Mouse (Mus musculus): ENCODE data around the gene Dguok.

DNA sequence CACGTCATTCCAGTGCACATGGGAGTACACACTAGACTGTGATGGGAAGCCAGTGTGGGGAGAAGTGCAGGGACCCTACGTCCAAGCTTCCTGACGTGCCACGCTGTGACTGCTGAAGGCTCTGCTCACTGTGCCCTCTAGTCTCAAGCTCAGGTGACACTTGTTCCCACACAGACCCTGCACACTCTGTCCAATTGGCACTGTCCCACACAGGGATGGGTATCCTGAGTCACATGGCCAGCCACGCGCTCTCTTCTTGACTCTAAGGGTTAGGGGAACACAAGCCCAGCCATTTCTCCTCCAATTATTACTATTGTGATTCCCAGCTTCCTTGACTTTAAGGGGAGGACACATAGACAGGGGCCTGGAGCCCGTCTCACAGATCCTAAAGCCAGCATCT is 23.0 kb downstream of the Dguok start:
- TF ChIP-seq CTCF (IDR thresholded peaks at IDR 0.05; ENCODE audit: extremely low read depth, insufficient read depth, low read length) (no peak), POLR2A (IDR thresholded peaks at IDR 0.05; ENCODE audit: extremely low read depth, insufficient read depth, low read length) (no peak)

All from cortical plate, adult 2 months (tissue).